Mouse (Mus musculus) forebrain, embryonic 15.5 days (tissue): ENCODE measurements around the gene Selenon. TPM values are rescaled to one million over a fixed set of nuclear protein-coding genes. Genes with fewer than 3 reads are reported as not detected.
A peak's percentile ranks its signal among the peaks of the same experiment; 100 is the strongest.
"Not testable (repeated sequence)": the region's sequence is repeated elsewhere in the genome, so short reads cannot be mapped to it uniquely, and the experiment has no call there.

Experiments
- ATAC-seq: fragments of 200-750 bp; cut with Nextera tagmentation; replicated peaks from 2 replicates; pipeline ENCODE4 v1.8.0; 2017; ENCODE audit warnings: mild to moderate bottlenecking, moderate TSS enrichment, moderate library complexity
- H3K27ac ChIP-seq: fragments of 300-500 bp; sonication (generic); replicated peaks from 2 replicates; pipeline ENCODE4 v1.5.1; 2015; ENCODE audit warnings: mild to moderate bottlenecking, inconsistent platforms
- H3K27me3 ChIP-seq: fragments of 300-500 bp; sonication (generic); 2 replicates; pipeline ENCODE4 v1.6.1; 2015; ENCODE audit warnings: inconsistent platforms
- H3K36me3 ChIP-seq: fragments of 300-500 bp; sonication (generic); 2 replicates; pipeline ENCODE4 v1.6.1; 2015; ENCODE audit warnings: mild to moderate bottlenecking, inconsistent platforms
- H3K4me1 ChIP-seq: fragments of 300-500 bp; sonication (generic); 2 replicates; pipeline ENCODE4 v1.6.1; 2015; ENCODE audit warnings: inconsistent platforms
- H3K4me2 ChIP-seq: fragments of 300-500 bp; sonication (generic); replicated peaks from 2 replicates; pipeline ENCODE4 v1.6.1; 2015; ENCODE audit warnings: mild to moderate bottlenecking, inconsistent platforms
- H3K4me3 ChIP-seq: fragments of 300-500 bp; sonication (generic); 2 replicates; pipeline ENCODE4 v1.5.1; 2015; ENCODE audit warnings: mild to moderate bottlenecking, inconsistent platforms
- H3K9ac ChIP-seq: fragments of 300-500 bp; sonication (generic); replicated peaks from 2 replicates; pipeline ENCODE4 v1.6.1; 2015; ENCODE audit warnings: mild to moderate bottlenecking, inconsistent platforms
- H3K9me3 ChIP-seq: fragments of 300-500 bp; sonication (generic); 2 replicates; pipeline ENCODE4 v1.6.1; 2016; ENCODE audit warnings: inconsistent platforms
- WGBS: fragments of 180-500 bp; shearing (Covaris S2); methylation state at CpG from one replicate; pipeline ENCODE4 v1.1.7; 2015; ENCODE audit warnings: mixed read lengths; 5-methylcytosine and 5-hydroxymethylcytosine counted together
- microRNA-seq: library from miRNA; unstranded; fragments of <30 nt; microRNA quantifications from one replicate; pipeline ENCODE4, GENCODE M21; 2016
- polyA plus RNA-seq: library from polyadenylated mRNA; unstranded; fragments of >200 nt; fragmentation: Nextera tagmentation; extraction: Ambion mirVana; gene quantifications from 2 replicates; pipeline ENCODE4 v1.2.1, GENCODE M21; 2015

The Selenon gene
- polyA plus RNA-seq, 1 experiment from 2014 or later = 11.8 TPM

- Histone ChIP-seq H3K9ac (peak overlapping the region; percentile 76), H3K9me3 (no peaks in the 10 kb centered on the region), H3K4me2 (peak overlapping the region; percentile 99), H3K27me3 (no peaks in the 10 kb centered on the region), H3K36me3 (no peaks in the 10 kb centered on the region), H3K4me1 (peaks cover 19% of the 10 kb centered on the region), H3K4me3 (peak overlapping the region; percentile 66), H3K27ac (0 out of 2 replicates have a peak overlapping the region, but pooled peaks have one; percentile 2)
- 12% methylated on average over 6 of the region's 6 CpGs for WGBS
- ATAC-seq = peak; percentile 29
Observed at GRCm38 (mm10) chr4:134497223-134497622, 54.7 kb downstream of the Selenon start.

GRCm38 (mm10) chr4:134496595-134497210 lies 55.3 kb downstream of the Selenon start, which contains the start of gene Paqr7:
TSS of gene Paqr7 (plus strand) at chr4:134496697.
- Histone ChIP-seq H3K27ac (peak within 1 kb of the TSS; percentile 2; the same call in 1 of the 2 replicates), H3K27me3 (no peaks in the 10 kb centered on the region), H3K9ac (peak within 1 kb of the TSS; percentile 76), H3K4me1 (peaks cover 19% of the 10 kb centered on the region), H3K36me3 (no peaks in the 10 kb centered on the region), H3K4me3 (peak within 1 kb of the TSS; percentile 66), H3K9me3 (no peaks in the 10 kb centered on the region), H3K4me2 (peak within 1 kb of the TSS; percentile 99)
- 3% methylated on average over 35 of the region's 35 CpGs for WGBS
- ATAC-seq = peak; percentile 78

- no peak overlapping the region for H3K4me3 ChIP-seq
- H3K4me2 ChIP-seq = no peak overlapping the region
- no peaks in the 10 kb centered on the region for H3K9me3 ChIP-seq
- no peak overlapping the region for H3K9ac ChIP-seq
- H3K4me1 ChIP-seq = peaks cover 19% of the 10 kb centered on the region
- no peaks in the 10 kb centered on the region for H3K36me3 ChIP-seq
- no peaks in the 10 kb centered on the region for H3K27me3 ChIP-seq
- WGBS = 69% methylated on average over 5 of the region's 5 CpGs
- no peak for ATAC-seq
- no peak overlapping the region for H3K27ac ChIP-seq
Observed at GRCm38 (mm10) chr4:134495546-134495923, 56.4 kb downstream of the Selenon start.

- peaks cover 19% of the 10 kb centered on the region for H3K4me1 ChIP-seq
- H3K9me3 ChIP-seq = no peaks in the 10 kb centered on the region
- H3K4me2 ChIP-seq = no peak overlapping the region
- H3K27ac ChIP-seq = no peak overlapping the region; the same call in 1 of the 2 replicates
- no peaks in the 10 kb centered on the region for H3K27me3 ChIP-seq
- 73% methylated on average over 16 of the region's 16 CpGs for WGBS
- H3K4me3 ChIP-seq = no peak overlapping the region
- ATAC-seq = no peak
- no peak overlapping the region for H3K9ac ChIP-seq
- H3K36me3 ChIP-seq = no peaks in the 10 kb centered on the region
Observed at GRCm38 (mm10) chr4:134494780-134495545, 57.0 kb downstream of the Selenon start.

- 88% methylated on average over 6 of the region's 6 CpGs for WGBS
- not testable (repeated sequence) for H3K9me3 ChIP-seq, H3K27ac ChIP-seq, H3K36me3 ChIP-seq, H3K27me3 ChIP-seq, H3K9ac ChIP-seq, ATAC-seq, H3K4me3 ChIP-seq, H3K4me2 ChIP-seq
- peaks cover 19% of the 10 kb centered on the region for H3K4me1 ChIP-seq
Observed at GRCm38 (mm10) chr4:134494161-134494560, 57.8 kb downstream of the Selenon start.

- no peak overlapping the region for H3K9ac ChIP-seq
- no peak for ATAC-seq
- H3K9me3 ChIP-seq = no peaks in the 10 kb centered on the region
- no peak overlapping the region for H3K4me3 ChIP-seq
- no peaks in the 10 kb centered on the region for H3K27me3 ChIP-seq
- peaks cover 4% of the 10 kb centered on the region; the same call in 1 of the 2 replicates for H3K4me1 ChIP-seq
- no peak overlapping the region for H3K27ac ChIP-seq
- 68% methylated on average over 6 of the region's 6 CpGs for WGBS
- H3K4me2 ChIP-seq = no peak overlapping the region
- H3K36me3 ChIP-seq = no peaks in the 10 kb centered on the region
Observed at GRCm38 (mm10) chr4:134491716-134492115, 60.2 kb downstream of the Selenon start.

- ATAC-seq = no peak
Observed at GRCm38 (mm10) chr4:134489986-134490665, 61.8 kb downstream of the Selenon start.

GRCm38 (mm10) chr4:134488211-134488610 lies 63.8 kb downstream of the Selenon start:
- WGBS = 89% methylated on average over 5 of the region's 5 CpGs
- no peak overlapping the region for H3K9ac ChIP-seq
- H3K27me3 ChIP-seq = no peaks in the 10 kb centered on the region
- no peak overlapping the region for H3K4me2 ChIP-seq
- H3K4me1 ChIP-seq = peaks cover 2% of the 10 kb centered on the region; the same call in 1 of the 2 replicates
- no peaks in the 10 kb centered on the region for H3K9me3 ChIP-seq
- H3K36me3 ChIP-seq = no peaks in the 10 kb centered on the region
- ATAC-seq = no peak
- no peak overlapping the region for H3K27ac ChIP-seq
- H3K4me3 ChIP-seq = no peak overlapping the region

More at GRCm38 (mm10) chr4:134489986-134490665, 61.8 kb downstream of the Selenon start:
- Histone ChIP-seq H3K4me3 (no peak overlapping the region), H3K9me3 (no peaks in the 10 kb centered on the region), H3K4me2 (no peak overlapping the region), H3K9ac (no peak overlapping the region), H3K36me3 (no peaks in the 10 kb centered on the region), H3K27me3 (no peaks in the 10 kb centered on the region), H3K27ac (no peak overlapping the region), H3K4me1 (no peaks in the 10 kb centered on the region)
- WGBS = 91% methylated on average over 11 of the region's 11 CpGs

Small RNA genes within 50 kb of the gene (microRNA-seq; reads per million reads assigned to microRNA genes)
- gene Mir6403 = not detected

Other genes starting within 250 kb of the Selenon start
- gene Trim63, start 237.0 kb downstream of the Selenon start, polyA plus RNA-seq = 0.13 and 0.24 TPM in 2 replicates
- gene Slc30a2, start 209.0 kb downstream of the Selenon start, polyA plus RNA-seq = 0.05 and 0.11 TPM in 2 replicates
- 0.22 and 0.34 TPM in 2 replicates for gene Extl1, start 168.3 kb downstream of the Selenon start, polyA plus RNA-seq
- 7.7 TPM in 2 replicates for gene Pafah2, start 155.8 kb downstream of the Selenon start, polyA plus RNA-seq
- 7,875 and 7,989 TPM in 2 replicates for gene Stmn1, start 83.8 kb downstream of the Selenon start, polyA plus RNA-seq
- gene Paqr7, start 55.5 kb downstream of the Selenon start, polyA plus RNA-seq = 10.8 and 12.3 TPM in 2 replicates
- gene Aunip, start 41.2 kb downstream of the Selenon start, polyA plus RNA-seq = 5.1 and 6.8 TPM in 2 replicates
- 157 and 161 TPM in 2 replicates for gene Mtfr1l, start 16.8 kb downstream of the Selenon start, polyA plus RNA-seq
- gene Man1c1, start 152.1 kb upstream of the Selenon start, polyA plus RNA-seq = 2.5 and 2.6 TPM in 2 replicates
- 1.9 and 2.8 TPM in 2 replicates for gene Ldlrap1, start 215.9 kb upstream of the Selenon start, polyA plus RNA-seq